Mouse (Mus musculus) gastrocnemius, postnatal 25 days (tissue): Measurements from ENCODE around the gene Ercc6. TPM values are rescaled to one million over a fixed set of nuclear protein-coding genes. Genes with fewer than 3 reads are reported as not detected.

Source experiments
- DNase-seq: peaks from one replicate; pipeline ENCODE4 v3.0.0; 2022
- total RNA-seq, 2 experiments: library from RNA; stranded (reverse); gene quantifications; 1 replicate in 1 of 2; 2 replicates in 1 of 2; pipeline ENCODE4 v1.2.3; 2021

Gene Ercc6
- total RNA-seq, 2 experiments from 2014 or later = 3.8 to 4.0 TPM

GRCm38 (mm10) chr14:32518543-32518942 lies 5.2 kb downstream of the Ercc6 start:
- no peak for DNase-seq

DNA sequence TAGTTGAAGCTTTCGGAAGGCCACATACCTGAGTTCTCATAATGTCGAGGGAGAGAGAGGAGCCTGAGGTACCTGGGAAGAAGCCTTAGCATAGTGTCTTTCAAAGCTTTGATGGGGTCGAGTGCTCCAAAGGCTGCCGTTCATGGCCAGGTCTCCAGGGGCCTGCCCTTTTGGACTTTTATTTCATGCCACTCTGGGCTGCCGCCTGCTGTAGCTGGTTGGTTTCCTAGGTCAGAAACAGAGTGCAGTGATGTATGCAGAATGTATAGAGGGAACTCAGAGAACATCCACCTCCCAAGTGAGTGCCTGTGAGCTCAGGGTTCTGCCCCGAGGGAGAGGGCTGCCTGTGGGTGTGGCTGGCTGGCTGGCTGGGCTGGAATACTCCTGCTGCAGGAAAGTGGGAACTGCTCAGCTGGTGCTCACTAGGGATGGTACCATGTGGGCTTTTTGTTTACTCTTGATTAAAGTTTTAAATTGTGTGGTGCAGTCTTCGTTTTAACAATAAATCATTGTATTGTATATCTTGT lies 7.1 kb downstream of the Ercc6 start:
- no peak for DNase-seq

- no peak for DNase-seq
Measured at GRCm38 (mm10) chr14:32522336-32522735, 9.0 kb downstream of the Ercc6 start.

GRCm38 (mm10) chr14:32524071-32524470 lies 10.8 kb downstream of the Ercc6 start:
- no peak for DNase-seq

- no peak for DNase-seq
Measured at GRCm38 (mm10) chr14:32525996-32526705, 12.8 kb downstream of the Ercc6 start.

- DNase-seq = no peak
Measured at GRCm38 (mm10) chr14:32527211-32527610, 13.9 kb downstream of the Ercc6 start.

GRCm38 (mm10) chr14:32529036-32529435 lies 15.7 kb downstream of the Ercc6 start:
- DNase-seq = no peak

GRCm38 (mm10) chr14:32530896-32531295 lies 17.6 kb downstream of the Ercc6 start:
- DNase-seq = no peak

GRCm38 (mm10) chr14:32531371-32531770 lies 18.1 kb downstream of the Ercc6 start:
- no peak for DNase-seq

DNA sequence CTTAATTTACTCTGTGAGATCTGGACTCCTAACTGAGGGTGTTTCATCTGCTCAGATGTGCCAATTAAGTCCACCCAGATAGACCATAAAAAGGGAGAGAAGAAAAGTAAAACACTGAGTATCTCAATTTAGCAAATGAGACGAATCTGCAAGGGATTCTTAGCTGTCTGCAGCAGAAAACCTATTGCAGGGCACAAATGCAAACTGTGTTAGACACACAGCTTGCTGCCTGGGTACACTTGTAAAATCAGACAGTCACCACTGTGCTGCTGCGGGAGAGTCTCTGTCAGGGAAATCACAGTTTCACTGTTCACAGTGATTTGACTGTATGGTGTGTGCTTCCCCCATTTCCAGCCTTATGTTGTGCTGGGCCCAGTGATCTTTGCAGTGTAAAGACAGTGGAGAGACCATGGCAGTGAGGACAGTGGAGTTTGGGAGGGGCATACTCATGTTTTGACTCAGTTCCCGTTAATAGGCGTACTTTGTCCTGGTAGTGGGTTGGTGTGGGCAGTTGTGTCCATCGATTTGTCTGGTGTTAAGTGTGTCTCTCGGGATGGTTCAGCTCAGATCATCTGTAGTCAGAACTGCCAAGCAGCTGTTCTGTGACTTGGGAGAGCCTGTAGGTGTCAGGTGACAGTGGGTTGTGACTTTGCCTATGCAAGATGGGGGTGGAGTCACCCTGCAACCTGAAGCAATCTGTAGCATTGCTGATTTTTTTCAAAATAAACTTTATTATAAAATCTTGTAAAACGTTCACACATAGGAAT lies 19.2 kb downstream of the Ercc6 start:
- peak; percentile 39 for DNase-seq

- peak; percentile 23 for DNase-seq
Measured at GRCm38 (mm10) chr14:32533148-32533520, 19.8 kb downstream of the Ercc6 start.

- DNase-seq = peak; percentile 38
Measured at GRCm38 (mm10) chr14:32533656-32534055, 20.3 kb downstream of the Ercc6 start.

- no peak for DNase-seq
Measured at GRCm38 (mm10) chr14:32534137-32534536, 20.8 kb downstream of the Ercc6 start.

GRCm38 (mm10) chr14:32536763-32537162 lies 23.4 kb downstream of the Ercc6 start:
- DNase-seq = no peak

- DNase-seq = no peak
Measured at GRCm38 (mm10) chr14:32538115-32538514, 24.8 kb downstream of the Ercc6 start.

DNA sequence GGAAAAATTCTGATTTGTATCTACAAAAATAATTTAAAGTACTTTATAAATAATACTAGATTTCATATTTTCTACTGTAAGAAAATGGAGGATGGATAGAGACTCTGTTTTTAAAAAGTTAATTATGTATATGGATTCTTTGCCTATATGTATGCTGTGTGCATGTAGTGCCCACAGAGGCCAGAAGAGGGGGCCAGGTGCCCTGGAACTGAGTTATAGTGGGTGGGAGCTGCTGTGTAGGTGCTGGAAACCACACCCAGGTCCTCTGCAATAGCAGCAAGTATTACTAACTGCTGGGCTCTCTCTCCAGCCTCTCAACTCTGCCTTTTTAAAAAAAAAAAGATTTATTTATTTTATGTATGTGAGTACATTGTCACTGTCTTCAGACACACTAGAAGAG lies 29.8 kb downstream of the Ercc6 start:
- no peak for DNase-seq

DNA sequence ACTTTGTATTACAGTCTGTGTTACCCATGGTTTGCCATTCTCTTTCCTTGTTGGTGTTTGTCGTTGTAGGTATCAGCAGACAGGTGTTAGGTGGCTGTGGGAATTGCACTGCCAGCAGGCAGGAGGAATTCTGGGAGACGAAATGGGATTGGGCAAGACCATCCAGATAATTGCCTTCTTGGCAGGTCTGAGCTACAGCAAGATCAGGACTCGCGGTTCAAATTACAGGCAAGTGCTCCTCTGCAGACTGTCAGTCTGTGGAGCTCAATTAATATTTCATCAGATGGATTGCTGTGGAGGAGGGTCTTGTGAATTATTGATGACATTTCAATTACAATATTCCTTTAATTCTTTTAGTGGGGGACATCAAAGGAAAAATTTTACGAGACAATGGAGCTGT lies 33.4 kb downstream of the Ercc6 start:
- DNase-seq = peak; percentile 24

DNA sequence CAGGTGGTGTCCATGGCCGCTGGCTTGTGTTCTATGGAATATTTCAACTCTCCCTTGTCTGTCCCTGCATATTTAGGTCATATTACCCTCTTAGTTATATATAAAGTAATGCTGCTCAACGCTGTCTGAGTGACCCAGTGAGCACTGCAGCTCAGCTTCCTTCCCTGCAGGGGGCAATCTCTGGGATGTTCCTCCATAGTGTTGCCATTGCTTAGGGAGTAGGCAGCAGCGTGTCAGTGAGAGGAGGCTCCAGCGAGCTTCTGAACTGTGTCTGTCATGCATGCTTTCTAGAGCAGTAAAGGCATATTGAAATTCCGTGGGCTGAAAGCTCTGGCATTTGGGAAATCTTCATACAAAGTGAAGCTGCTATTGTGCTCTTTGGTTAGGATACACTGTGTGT lies 38.5 kb downstream of the Ercc6 start:
- DNase-seq = no peak

DNA sequence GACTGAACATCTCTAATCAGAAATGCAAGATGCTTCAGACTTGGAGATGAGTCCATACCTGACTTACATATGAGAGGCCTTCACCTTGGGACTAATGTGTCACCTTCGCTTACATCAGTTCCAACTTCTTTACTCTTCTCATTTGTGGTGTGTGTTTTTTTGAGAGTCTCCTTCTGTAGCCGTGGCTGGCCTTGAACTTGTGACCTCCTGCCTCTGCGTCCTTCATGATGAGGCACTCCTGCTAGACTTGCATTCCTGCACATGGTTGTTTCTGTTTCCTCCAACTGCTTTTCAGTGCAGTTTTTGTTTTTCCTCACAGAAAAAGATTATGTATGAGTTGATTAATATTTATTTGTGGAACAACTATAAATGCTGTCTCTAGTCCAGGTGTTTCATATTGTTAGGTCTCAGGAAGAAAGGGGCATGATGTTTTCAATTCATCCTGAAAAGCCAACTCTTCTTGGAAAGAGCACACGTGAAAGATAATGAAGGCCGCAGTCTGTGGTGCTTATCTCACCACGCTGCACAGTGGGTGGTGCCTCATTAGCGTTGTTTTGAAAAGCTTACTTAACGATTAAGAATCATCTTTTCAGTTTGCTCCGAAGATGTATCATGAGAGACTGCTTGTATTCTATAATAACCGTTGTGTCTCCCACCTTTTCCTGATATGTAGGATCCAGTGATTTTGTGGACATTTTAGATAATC lies 40.0 kb downstream of the Ercc6 start:
- no peak for DNase-seq

DNA sequence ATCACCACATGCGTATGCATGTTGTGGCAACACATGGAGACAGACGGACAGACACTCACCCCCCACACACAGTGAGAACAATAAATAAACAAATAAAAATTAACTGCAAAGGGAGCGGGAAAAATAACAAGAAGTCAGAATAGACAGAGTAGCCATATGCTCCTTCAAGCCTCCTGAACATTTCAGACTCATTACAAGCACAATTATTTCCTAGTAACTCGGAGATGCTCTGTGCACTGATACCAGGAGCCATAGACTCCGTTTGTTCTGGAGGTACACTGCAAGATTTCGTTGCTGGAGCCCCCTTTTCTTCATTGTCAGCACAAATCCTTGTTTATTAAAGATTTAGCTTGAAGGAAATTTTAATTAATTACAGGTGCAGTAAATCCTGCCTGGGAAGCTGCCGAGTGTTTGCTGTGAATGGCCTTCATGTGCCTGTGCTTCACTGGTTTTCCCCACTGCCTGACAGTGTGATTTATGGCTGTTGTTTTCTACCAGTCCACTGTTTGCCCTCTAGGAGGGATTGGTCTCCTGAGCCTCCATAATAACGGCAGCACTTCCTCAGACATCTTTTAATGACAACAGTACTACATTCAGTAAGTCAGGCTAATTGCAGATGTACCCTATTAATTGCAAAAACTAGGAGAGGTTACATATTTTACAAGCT lies 41.7 kb downstream of the Ercc6 start:
- no peak for DNase-seq

DNA sequence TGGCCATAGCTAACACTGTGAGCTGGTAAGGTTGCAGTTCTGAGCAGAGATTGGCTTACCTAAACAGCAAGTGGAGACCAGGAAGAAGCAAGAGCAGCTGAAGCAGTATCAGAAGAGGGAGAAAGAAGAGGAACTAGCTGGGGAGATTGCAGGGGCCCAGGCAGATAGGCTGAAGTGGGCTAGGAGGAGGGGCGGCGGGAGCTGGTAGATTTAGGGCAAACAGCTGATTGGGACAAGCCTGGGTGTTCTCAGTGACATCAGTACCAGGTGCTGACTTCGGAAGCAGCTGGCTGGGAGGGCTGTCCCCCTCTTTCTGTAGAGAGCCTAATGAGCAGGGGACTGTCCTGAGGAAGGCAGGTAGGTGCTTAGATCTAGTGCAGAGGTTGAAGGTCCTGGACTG lies 48.1 kb downstream of the Ercc6 start:
- no peak for DNase-seq

DNA sequence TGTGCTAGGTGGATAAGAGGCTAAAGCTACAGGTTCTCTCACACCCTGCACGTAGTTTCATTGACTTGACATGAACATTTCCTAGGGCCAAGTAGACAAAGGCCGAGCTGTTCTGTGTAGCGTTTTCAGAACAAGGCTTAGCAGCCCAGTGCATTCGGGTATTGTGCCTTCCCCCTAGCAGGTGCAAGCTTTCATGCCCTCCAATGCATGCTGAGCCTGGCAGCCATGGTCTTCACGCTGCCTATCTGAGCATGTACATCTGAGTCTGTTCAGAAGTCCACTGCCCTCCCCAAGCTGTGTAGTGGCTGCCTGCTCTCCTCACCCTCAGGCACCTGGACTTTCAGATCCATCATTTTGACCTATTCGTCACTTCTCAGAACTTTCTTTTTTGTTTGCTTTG lies 50.3 kb downstream of the Ercc6 start:
- DNase-seq = no peak
